Mouse (Mus musculus) forebrain, embryonic 10.5 days (tissue): ENCODE measurements around the gene Isy1. TPM values are rescaled to one million over a fixed set of nuclear protein-coding genes. Genes with fewer than 3 reads are reported as not detected.

Experiments
- DNase-seq: peaks from one replicate; pipeline ENCODE4 v3.0.0-alpha.2; 2017; ENCODE audit warnings: low spot score; ENCODE audit errors: extremely low spot score
- H3K27ac ChIP-seq: fragments of 300-500 bp; sonication (generic); 2 replicates; pipeline ENCODE4 v1.5.1; 2016; ENCODE audit warnings: mild to moderate bottlenecking
- H3K27me3 ChIP-seq: fragments of 300-500 bp; sonication (generic); 2 replicates; pipeline ENCODE4 v1.6.1; 2016; ENCODE audit warnings: mild to moderate bottlenecking; ENCODE audit not compliant: poor library complexity, severe bottlenecking
- H3K36me3 ChIP-seq: fragments of 300-500 bp; sonication (generic); replicated peaks from 2 replicates; pipeline ENCODE4 v1.6.1; 2016; ENCODE audit warnings: mild to moderate bottlenecking, moderate library complexity
- H3K4me1 ChIP-seq: fragments of 300-500 bp; sonication (generic); 2 replicates; pipeline ENCODE4 v1.6.1; 2016
- H3K4me3 ChIP-seq: fragments of 300-500 bp; sonication (generic); 2 replicates; pipeline ENCODE4 v1.5.1; 2016; ENCODE audit warnings: mild to moderate bottlenecking, moderate library complexity
- H3K9me3 ChIP-seq: fragments of 300-500 bp; sonication (generic); 2 replicates; pipeline ENCODE4 v1.6.1; 2016; ENCODE audit warnings: mild to moderate bottlenecking, moderate library complexity
- WGBS: fragments of 180-500 bp; shearing (Covaris S2); methylation state at CpG from one replicate; pipeline ENCODE4 v1.1.7; 2016; 5-methylcytosine and 5-hydroxymethylcytosine counted together
- polyA plus RNA-seq: library from polyadenylated mRNA; unstranded; fragments of >200 nt; fragmentation: Nextera tagmentation; extraction: Ambion mirVana; gene quantifications from 2 replicates; pipeline ENCODE4 v1.2.1, GENCODE M21; 2016

Gene Isy1
- polyA plus RNA-seq, 1 experiment from 2014 or later = 78.6 TPM

DNA sequence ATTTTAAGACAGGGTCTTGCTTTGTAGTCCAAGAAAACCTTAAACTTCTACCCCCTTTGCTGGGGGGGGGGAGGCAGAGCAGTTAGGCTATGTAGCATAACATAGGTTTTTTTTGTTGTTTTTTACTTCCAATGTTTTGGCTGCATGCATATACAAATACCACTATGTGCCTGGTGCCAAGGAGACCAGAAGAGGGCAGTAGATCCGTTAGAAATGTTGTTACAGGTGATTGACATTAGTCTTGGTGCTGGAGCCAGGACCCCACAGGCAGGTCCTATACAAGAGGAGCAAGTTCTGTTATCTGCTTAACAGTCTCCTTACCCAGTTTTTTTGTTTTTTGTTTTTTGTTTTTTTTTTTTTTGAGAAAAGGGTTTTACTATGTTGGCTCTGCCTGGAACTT lies 3.7 kb upstream of the Isy1 start:
- Histone ChIP-seq H3K4me1 (peaks cover 22% of the 10 kb centered on the region), H3K27me3 (no peaks in the 10 kb centered on the region), H3K9me3 (no peaks in the 10 kb centered on the region), H3K27ac (no peak overlapping the region), H3K36me3 (peaks cover 58% of the 10 kb centered on the region), H3K4me3 (no peak overlapping the region)
- no peak for DNase-seq
- 11% methylated on average over 1 of the region's 1 CpGs for WGBS

DNA sequence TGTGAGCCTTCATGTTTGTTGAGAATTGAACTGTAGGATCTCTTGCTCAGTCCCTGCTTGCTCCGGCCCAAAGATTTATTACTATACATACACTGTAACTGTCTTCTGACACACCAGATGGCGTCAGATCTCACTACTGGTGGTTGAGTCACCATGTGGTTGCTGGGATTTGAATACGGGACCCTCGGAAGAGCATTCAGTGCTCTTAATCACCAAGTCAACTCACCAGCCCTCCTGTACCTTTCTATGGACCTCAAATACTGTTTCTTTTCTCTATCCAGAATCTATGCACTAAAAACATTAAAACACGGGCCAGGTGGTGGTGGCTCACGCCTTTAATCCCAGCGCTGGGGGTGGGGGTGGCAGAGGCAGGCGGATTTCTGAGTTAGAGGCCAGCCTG lies 3.0 kb upstream of the Isy1 start:
- H3K27ac ChIP-seq = no peak overlapping the region
- 87% methylated on average over 8 of the region's 8 CpGs for WGBS
- no peak for DNase-seq
- H3K9me3 ChIP-seq = no peaks in the 10 kb centered on the region
- H3K27me3 ChIP-seq = no peaks in the 10 kb centered on the region
- peaks cover 56% of the 10 kb centered on the region for H3K36me3 ChIP-seq
- H3K4me1 ChIP-seq = peaks cover 23% of the 10 kb centered on the region
- H3K4me3 ChIP-seq = no peak overlapping the region

DNA sequence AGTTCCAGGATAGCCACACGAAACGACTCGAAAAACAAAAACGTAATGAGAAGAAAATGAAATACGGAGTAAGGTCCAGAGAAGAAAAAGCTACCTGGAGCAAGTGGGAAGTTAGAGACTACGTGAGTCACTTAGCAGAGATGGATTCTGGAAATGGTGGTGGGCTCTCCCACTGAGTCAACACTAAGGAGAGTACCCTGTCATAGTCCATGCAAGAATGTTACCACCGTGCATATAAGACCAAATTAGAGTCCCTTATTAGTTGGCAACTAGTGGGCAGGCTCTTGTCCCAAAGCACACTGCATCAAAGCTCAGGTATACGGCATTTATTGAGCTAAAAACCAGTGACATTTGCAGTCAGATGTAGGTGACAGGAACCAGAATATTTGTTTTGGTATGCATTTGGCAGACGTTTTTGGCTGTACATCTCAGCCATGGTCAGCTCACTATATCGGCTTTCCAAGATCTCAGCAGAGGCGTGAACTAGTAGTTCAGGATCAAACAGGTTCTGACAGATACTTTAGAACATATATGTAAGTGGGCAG lies 1.3 kb upstream of the Isy1 start:
- H3K4me1 ChIP-seq = peaks cover 23% of the 10 kb centered on the region
- H3K9me3 ChIP-seq = no peaks in the 10 kb centered on the region
- DNase-seq = no peak
- WGBS = 69% methylated on average over 11 of the region's 11 CpGs
- peak overlapping the region; percentile 68; the same call in 1 of the 2 replicates for H3K4me3 ChIP-seq
- H3K27ac ChIP-seq = no peak overlapping the region
- H3K27me3 ChIP-seq = no peaks in the 10 kb centered on the region
- peaks cover 56% of the 10 kb centered on the region for H3K36me3 ChIP-seq

DNA sequence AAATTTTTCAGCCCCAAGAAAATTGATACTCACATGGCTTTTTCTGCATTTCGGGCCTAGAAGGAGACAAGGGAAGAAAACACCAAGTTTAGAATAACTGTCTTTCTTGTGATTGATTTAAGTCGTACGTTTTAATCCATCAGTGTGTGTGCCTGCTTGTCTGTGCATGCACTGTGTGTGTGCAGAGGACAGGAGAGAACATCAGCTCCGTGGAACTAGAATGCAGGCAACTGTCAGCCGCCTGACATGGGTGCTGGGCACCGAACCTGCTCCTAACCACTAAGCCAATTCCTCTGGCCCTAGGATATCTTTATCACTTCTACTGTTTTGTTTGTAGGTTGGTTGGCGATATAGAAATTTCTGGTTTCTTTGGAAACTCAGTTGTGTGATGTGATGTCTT lies 2.9 kb downstream of the Isy1 start, which contains the start of gene Gm45140:
Gm45140 (minus strand) TSS at position 101 of the 400 bp plus-strand sequence.
- no peak for DNase-seq
- Histone ChIP-seq H3K27ac (no peak within 1 kb of the TSS), H3K4me3 (no peak within 1 kb of the TSS), H3K9me3 (no peaks in the 10 kb centered on the region), H3K4me1 (peaks cover 23% of the 10 kb centered on the region), H3K36me3 (peaks cover 61% of the 10 kb centered on the region), H3K27me3 (no peaks in the 10 kb centered on the region)
- 96% methylated on average over 7 of the region's 7 CpGs for WGBS

DNA sequence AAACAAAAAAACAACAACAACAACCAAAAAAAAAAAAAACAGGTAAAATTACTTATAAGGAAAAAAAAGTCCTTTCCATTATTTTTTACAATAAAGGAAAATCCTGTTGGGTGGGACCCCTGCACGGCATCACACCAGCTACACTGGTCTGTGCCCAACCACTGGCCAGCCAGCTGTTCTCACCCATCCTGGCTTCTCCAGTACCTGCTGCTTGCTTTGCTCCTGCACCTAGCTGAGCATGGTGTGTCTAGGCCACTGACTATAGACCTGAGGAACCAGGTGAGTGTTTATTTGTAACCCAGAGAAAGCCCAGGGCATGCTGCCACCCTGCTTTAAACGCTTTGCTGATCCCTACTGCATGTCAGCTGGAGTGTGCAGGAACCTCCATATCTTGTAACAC lies 18.2 kb downstream of the Isy1 start:
- H3K36me3 ChIP-seq = peaks cover 99% of the 10 kb centered on the region
- no peak overlapping the region for H3K4me3 ChIP-seq
- 93% methylated on average over 2 of the region's 2 CpGs for WGBS
- no peak for DNase-seq
- no peaks in the 10 kb centered on the region for H3K9me3 ChIP-seq
- no peak overlapping the region for H3K27ac ChIP-seq
- no peaks in the 10 kb centered on the region for H3K27me3 ChIP-seq
- H3K4me1 ChIP-seq = no peaks in the 10 kb centered on the region

DNA sequence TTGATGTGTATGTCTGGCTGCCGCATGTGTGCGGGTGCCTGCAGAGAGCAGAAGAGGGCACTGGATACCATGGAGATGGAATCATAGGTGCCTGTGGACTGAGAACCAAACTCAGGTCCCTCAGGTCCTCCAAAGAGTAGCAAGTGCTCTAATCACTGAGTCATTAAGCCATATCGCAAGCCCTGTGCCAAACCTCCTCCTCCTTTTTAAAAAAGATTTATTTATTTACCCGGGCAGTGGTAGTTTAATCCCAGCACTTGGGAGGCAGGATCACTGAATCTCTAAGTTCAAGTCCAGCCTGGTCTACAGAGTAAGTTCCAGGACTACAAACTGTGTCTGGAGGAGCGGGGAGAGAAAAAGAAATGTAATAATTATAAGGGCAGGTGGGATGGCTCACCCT lies 24.1 kb downstream of the Isy1 start:
- H3K36me3 ChIP-seq = peaks cover 65% of the 10 kb centered on the region

DNA sequence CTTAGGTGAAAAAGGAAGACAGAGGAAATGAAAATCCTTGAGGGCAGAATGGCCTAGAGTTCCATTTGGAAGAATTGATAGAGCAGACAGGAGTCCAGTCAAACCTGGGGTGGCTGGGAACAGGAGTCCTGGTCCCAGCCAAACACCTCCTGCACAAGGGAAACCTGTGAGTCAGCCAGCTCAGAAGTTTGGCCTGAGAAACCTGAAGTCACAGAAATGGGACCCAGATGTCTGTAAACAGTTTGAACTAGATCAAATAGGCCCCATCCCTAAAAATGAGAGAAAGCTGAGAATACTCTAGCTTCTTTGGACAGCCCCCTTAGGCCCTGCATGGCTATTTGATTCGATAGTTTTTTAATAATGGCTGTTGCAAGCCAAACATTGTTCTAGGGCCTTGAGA lies 25.9 kb downstream of the Isy1 start:
- H3K36me3 ChIP-seq = peaks cover 48% of the 10 kb centered on the region
- H3K27ac ChIP-seq = no peak overlapping the region
- peaks cover 29% of the 10 kb centered on the region for H3K4me1 ChIP-seq
- peak overlapping the region; percentile 76 for H3K4me3 ChIP-seq
- WGBS = 90% methylated on average over 1 of the region's 1 CpGs
- H3K27me3 ChIP-seq = peaks cover 18% of the 10 kb centered on the region
- no peaks in the 10 kb centered on the region for H3K9me3 ChIP-seq
- DNase-seq = no peak

More for the DNA sequence above, 24.1 kb downstream of the Isy1 start:
- Histone ChIP-seq H3K9me3 (no peaks in the 10 kb centered on the region), H3K27ac (no peak overlapping the region), H3K4me1 (peaks cover 29% of the 10 kb centered on the region), H3K27me3 (peaks cover 17% of the 10 kb centered on the region), H3K4me3 (no peak overlapping the region)
- DNase-seq = no peak
- 94% methylated on average over 5 of the region's 5 CpGs for WGBS

DNA sequence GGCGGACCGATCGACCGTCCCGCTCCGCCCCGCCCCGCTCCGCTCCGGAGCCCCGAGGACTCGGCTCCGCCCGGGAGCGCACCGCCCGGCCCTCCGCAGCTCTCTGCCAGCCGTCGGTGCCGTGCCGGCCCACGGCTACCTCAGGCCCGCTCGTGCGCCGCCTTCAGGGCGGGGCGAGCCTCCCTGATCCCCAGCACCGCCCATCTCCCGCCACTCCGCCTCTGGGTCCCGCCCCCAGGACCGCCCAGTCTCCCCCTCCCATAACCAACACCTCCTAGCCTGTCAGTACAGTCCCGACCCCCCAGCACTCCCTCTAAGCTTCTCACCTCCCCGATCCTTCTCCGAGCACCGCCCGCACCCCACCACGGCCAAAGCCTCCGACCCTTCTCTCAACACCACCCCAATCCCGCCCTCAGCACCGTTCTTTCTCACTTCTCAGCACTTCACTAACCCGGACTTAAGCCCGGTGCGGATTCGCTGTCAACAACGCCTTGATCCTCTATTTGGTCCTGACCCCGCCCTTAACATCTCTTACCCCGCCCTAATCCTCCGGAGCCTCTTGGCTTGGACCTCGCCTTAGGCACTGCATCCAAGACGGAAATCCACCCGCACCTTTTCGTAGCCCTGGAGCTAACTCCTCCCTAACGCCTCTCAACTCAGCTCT lies 26.8 kb downstream of the Isy1 start, which contains the start of gene Rab43:
Rab43 (minus strand) TSS at position 490 of the 664 bp plus-strand sequence.
- Histone ChIP-seq H3K27ac (peak within 1 kb of the TSS; percentile 86), H3K36me3 (peaks cover 40% of the 10 kb centered on the region), H3K27me3 (peaks cover 18% of the 10 kb centered on the region), H3K4me3 (peak within 1 kb of the TSS; percentile 76), H3K4me1 (peaks cover 32% of the 10 kb centered on the region), H3K9me3 (no peaks in the 10 kb centered on the region)
- DNase-seq = peak; percentile 88
- under 1% methylated on average over 56 of the region's 56 CpGs for WGBS

DNA sequence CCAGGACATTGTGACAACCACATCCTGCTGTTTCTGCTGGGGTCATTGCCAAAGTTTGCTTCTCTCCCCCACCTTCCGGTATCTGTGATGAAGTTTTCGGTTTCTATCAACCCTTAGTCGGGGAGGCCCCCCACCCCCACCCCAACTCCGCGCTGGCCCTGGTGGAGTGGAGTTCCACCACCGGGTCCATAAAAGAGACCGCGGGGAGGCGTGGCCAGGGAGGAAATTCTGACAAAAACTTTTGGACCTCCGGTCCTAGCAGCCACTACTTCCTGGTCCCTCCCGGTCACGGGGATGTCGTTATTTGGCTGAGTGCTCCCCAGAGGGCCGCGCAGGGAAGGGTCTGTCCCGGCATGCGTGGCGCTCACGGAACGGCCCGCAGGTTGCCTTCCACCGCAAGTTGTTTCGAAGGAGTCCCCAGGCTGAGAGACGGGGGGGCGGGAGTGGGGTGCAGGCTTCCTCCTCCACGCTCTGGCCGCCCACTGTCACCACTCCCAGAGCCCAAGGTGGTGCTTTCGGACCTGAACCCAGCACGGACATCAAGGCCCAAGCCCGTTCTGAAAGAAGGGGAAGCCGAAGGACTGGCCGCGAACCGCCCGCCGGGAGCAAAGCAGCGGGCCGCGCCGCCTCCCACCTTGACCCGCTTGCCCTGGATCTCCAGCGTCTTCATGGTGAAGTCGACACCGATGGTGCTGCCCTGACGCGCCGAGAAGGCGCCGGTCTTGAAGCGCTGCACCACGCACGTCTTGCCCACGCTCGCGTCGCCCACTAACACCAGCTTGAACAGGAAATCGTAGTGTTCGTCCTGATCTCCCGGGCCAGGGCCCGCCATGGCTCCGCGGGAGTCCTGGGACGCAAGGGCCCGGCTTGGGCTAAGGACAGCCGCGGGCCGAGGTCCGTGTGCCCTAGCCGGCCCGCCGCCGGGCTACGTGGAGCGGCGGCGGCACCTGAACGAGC lies 27.6 kb downstream of the Isy1 start:
- Histone ChIP-seq H3K36me3 (peaks cover 31% of the 10 kb centered on the region), H3K4me3 (peak overlapping the region; percentile 76), H3K27me3 (peaks cover 18% of the 10 kb centered on the region), H3K27ac (peak overlapping the region; percentile 86), H3K9me3 (no peaks in the 10 kb centered on the region), H3K4me1 (peaks cover 32% of the 10 kb centered on the region)
- WGBS = 1% methylated on average over 77 of the region's 77 CpGs
- DNase-seq = peak; percentile 61

DNA sequence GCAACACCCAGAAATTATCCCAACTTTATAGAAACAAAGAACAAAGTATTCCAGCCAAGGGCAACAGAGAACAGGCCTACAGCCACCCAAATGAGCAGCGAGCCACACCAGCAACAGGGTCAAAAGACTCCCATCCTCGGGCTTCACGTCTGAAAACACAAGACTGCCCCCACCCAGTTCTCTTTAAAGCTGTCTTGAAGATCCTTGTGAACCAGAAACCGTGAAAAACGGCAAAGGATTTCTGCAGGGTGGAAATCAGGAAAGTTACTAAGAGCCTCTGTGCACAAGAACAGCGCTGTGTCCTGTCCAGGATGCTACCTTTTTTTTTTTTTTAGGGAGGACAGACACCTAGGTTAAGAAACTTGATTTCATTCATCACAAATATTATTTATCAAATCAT lies 28.3 kb downstream of the Isy1 start:
- Histone ChIP-seq H3K9me3 (no peaks in the 10 kb centered on the region), H3K4me3 (peak overlapping the region; percentile 76), H3K36me3 (peaks cover 25% of the 10 kb centered on the region), H3K27ac (no peak overlapping the region), H3K4me1 (peaks cover 32% of the 10 kb centered on the region), H3K27me3 (peaks cover 18% of the 10 kb centered on the region)
- DNase-seq = no peak
- 51% methylated on average over 6 of the region's 6 CpGs for WGBS

DNA sequence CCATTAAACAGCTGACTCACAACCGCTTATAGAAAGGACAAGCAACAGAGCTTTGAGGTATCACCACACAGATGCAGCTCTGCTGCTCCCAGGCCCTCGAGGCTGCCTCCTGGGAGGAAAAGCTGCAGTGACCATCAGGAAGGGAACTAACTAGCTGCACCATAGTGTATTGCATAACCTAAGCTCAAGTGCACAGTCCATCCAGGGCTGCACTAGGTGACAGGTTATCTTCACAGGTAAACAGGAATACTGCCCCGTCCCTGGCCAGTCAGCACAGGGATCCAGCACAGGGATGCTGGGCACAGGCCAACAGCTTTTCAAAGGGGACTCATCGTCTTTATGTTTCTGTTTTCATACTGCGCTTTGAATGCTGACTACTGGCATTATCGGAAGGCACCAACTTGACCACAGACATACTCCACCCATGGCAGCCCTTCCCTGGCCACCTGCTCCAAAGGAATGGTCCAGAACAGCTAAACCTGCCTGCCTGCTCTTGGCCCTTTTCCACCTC lies 28.9 kb downstream of the Isy1 start:
- peaks cover 18% of the 10 kb centered on the region for H3K27me3 ChIP-seq
- H3K36me3 ChIP-seq = peaks cover 19% of the 10 kb centered on the region
- H3K27ac ChIP-seq = no peak overlapping the region
- peaks cover 32% of the 10 kb centered on the region for H3K4me1 ChIP-seq
- DNase-seq = no peak
- H3K9me3 ChIP-seq = no peaks in the 10 kb centered on the region
- WGBS = 93% methylated on average over 6 of the region's 6 CpGs
- no peak overlapping the region for H3K4me3 ChIP-seq

DNA sequence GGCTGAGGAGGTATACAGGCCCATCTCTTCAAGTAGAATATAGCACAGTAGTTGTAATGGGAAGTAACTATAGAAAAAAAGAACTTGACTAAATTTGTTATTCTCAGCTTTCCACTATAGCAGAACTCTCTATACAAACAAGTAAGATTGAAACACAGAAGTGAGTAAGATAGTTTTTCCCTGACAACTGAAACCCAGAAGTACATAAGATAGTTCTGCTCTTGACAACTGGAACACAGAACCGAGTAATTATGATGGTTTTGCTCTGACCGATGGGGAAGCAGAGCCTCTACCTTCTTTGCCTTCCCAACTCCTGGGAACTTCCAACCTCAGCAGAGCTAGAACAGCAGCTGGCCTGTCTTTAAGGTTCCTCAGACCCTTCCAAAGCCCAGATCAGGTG lies 29.5 kb downstream of the Isy1 start:
- peaks cover 18% of the 10 kb centered on the region for H3K27me3 ChIP-seq
- no peak overlapping the region for H3K27ac ChIP-seq
- peaks cover 32% of the 10 kb centered on the region for H3K4me1 ChIP-seq
- DNase-seq = no peak
- no peak overlapping the region for H3K4me3 ChIP-seq
- WGBS = 87% methylated on average over 2 of the region's 2 CpGs
- H3K9me3 ChIP-seq = no peaks in the 10 kb centered on the region
- H3K36me3 ChIP-seq = peaks cover 16% of the 10 kb centered on the region
